Mouse (Mus musculus) midbrain, embryonic 12.5 days (tissue): ENCODE data around the gene Tomm6. TPM values are rescaled to one million over a fixed set of nuclear protein-coding genes. Genes with fewer than 3 reads are reported as not detected.

Experiments used
- ATAC-seq: fragments of 200-750 bp; cut with Nextera tagmentation; 2 replicates; pipeline ENCODE4 v1.8.0; 2017; ENCODE audit warnings: low read depth, moderate TSS enrichment, moderate library complexity; ENCODE audit not compliant: low FRiP score
- H3K27ac ChIP-seq: fragments of 300-500 bp; sonication (generic); replicated peaks from 2 replicates; pipeline ENCODE4 v1.5.1; 2016; ENCODE audit warnings: mild to moderate bottlenecking
- H3K27me3 ChIP-seq: fragments of 300-500 bp; sonication (generic); 2 replicates; pipeline ENCODE4 v1.6.1; 2016; ENCODE audit warnings: mild to moderate bottlenecking
- H3K36me3 ChIP-seq: fragments of 300-500 bp; sonication (generic); 2 replicates; pipeline ENCODE4 v1.6.1; 2016
- H3K4me1 ChIP-seq: fragments of 300-500 bp; sonication (generic); 2 replicates; pipeline ENCODE4 v1.6.1; 2016
- H3K4me2 ChIP-seq: fragments of 300-500 bp; sonication (generic); replicated peaks from 2 replicates; pipeline ENCODE4 v1.6.1; 2016; ENCODE audit warnings: mild to moderate bottlenecking, moderate library complexity
- H3K4me3 ChIP-seq: fragments of 300-500 bp; sonication (generic); 2 replicates; pipeline ENCODE4 v1.5.1; 2016; ENCODE audit warnings: mild to moderate bottlenecking
- H3K9ac ChIP-seq: fragments of 300-500 bp; sonication (generic); replicated peaks from 2 replicates; pipeline ENCODE4 v1.6.1; 2016; ENCODE audit warnings: mild to moderate bottlenecking, moderate library complexity
- H3K9me3 ChIP-seq: fragments of 300-500 bp; sonication (generic); 2 replicates; pipeline ENCODE4 v1.6.1; 2016; ENCODE audit warnings: mild to moderate bottlenecking
- WGBS: fragments of 180-500 bp; shearing (Covaris S2); methylation state at CpG from one replicate; pipeline ENCODE4 v1.1.7; 2016; 5-methylcytosine and 5-hydroxymethylcytosine counted together
- polyA plus RNA-seq: library from polyadenylated mRNA; unstranded; fragments of >200 nt; fragmentation: Nextera tagmentation; extraction: Ambion mirVana; gene quantifications from 2 replicates; pipeline ENCODE4 v1.2.1, GENCODE M21; 2016

Gene Tomm6
- polyA plus RNA-seq, 1 experiment from 2014 or later, result 337 TPM

DNA sequence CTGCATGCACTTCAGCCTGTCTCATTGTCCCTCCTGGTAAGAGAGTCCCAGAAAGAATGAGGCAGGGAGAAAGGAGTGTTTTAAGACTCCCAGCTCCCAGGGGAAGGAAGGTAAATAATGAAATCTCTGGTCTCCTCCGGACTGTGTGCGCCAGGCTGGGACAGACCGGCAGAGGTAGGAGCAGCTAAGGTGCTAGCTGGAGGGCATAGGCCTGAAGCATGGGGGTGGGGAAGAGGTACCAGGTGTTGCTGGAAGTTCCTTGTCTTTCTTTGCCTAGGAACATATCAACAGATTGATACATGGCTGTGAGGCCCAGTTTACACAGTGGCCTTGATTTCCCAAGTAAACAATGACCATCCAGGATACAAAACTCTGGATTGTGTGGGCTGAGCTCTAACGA is 20.8 kb upstream of the Tomm6 start:
- Histone ChIP-seq H3K27me3 (no peaks in the 10 kb centered on the region), H3K4me2 (no peak overlapping the region), H3K36me3 (0 out of 2 replicates have a peak, but pooled peaks cover 5% of the 10 kb centered on the region), H3K9ac (no peak overlapping the region), H3K9me3 (no peaks in the 10 kb centered on the region), H3K4me3 (no peak overlapping the region), H3K27ac (no peak overlapping the region), H3K4me1 (no peaks in the 10 kb centered on the region)
- WGBS, result 81% methylated on average over 4 of the region's 4 CpGs
- no peak for ATAC-seq

- Histone ChIP-seq H3K9ac (no peak overlapping the region), H3K36me3 (peaks cover 14% of the 10 kb centered on the region; the same call in 1 of the 2 replicates), H3K4me1 (0 out of 2 replicates have a peak, but pooled peaks cover 3% of the 10 kb centered on the region), H3K27ac (no peak overlapping the region), H3K27me3 (peaks cover 8% of the 10 kb centered on the region), H3K9me3 (no peaks in the 10 kb centered on the region), H3K4me3 (no peak overlapping the region), H3K4me2 (no peak overlapping the region)
- ATAC-seq, result no peak
- 88% methylated on average over 3 of the region's 3 CpGs for WGBS
Observed at GRCm38 (mm10) chr17:47707961-47708360, 19.8 kb upstream of the Tomm6 start.

GRCm38 (mm10) chr17:47706196-47706595 is 18.0 kb upstream of the Tomm6 start:
- Histone ChIP-seq H3K4me2 (no peak overlapping the region), H3K27me3 (peaks cover 18% of the 10 kb centered on the region), H3K9me3 (no peaks in the 10 kb centered on the region), H3K27ac (no peak overlapping the region), H3K4me3 (no peak overlapping the region), H3K4me1 (0 out of 2 replicates have a peak, but pooled peaks cover 3% of the 10 kb centered on the region), H3K36me3 (peaks cover 29% of the 10 kb centered on the region), H3K9ac (no peak overlapping the region)
- ATAC-seq, result no peak
- WGBS, result 80% methylated on average over 1 of the region's 1 CpGs

- Histone ChIP-seq H3K27ac (no peak overlapping the region), H3K9ac (no peak overlapping the region), H3K4me1 (0 out of 2 replicates have a peak, but pooled peaks cover 3% of the 10 kb centered on the region), H3K27me3 (peaks cover 18% of the 10 kb centered on the region), H3K4me2 (no peak overlapping the region), H3K4me3 (no peak overlapping the region), H3K36me3 (peaks cover 40% of the 10 kb centered on the region), H3K9me3 (no peaks in the 10 kb centered on the region)
- no peak for ATAC-seq
- 84% methylated on average over 4 of the region's 4 CpGs for WGBS
Observed at GRCm38 (mm10) chr17:47704692-47705091, 16.5 kb upstream of the Tomm6 start.

GRCm38 (mm10) chr17:47703556-47703955 is 15.4 kb upstream of the Tomm6 start:
- no peak for ATAC-seq
- H3K4me1 ChIP-seq, result 0 out of 2 replicates have a peak, but pooled peaks cover 3% of the 10 kb centered on the region
- no peaks in the 10 kb centered on the region for H3K9me3 ChIP-seq
- H3K4me2 ChIP-seq, result no peak overlapping the region
- peaks cover 44% of the 10 kb centered on the region for H3K36me3 ChIP-seq
- peaks cover 18% of the 10 kb centered on the region for H3K27me3 ChIP-seq
- no peak overlapping the region for H3K27ac ChIP-seq
- WGBS, result 29% methylated on average over 20 of the region's 20 CpGs
- 0 out of 2 replicates have a peak overlapping the region, but pooled peaks have one; percentile 12 for H3K9ac ChIP-seq
- no peak overlapping the region for H3K4me3 ChIP-seq

DNA sequence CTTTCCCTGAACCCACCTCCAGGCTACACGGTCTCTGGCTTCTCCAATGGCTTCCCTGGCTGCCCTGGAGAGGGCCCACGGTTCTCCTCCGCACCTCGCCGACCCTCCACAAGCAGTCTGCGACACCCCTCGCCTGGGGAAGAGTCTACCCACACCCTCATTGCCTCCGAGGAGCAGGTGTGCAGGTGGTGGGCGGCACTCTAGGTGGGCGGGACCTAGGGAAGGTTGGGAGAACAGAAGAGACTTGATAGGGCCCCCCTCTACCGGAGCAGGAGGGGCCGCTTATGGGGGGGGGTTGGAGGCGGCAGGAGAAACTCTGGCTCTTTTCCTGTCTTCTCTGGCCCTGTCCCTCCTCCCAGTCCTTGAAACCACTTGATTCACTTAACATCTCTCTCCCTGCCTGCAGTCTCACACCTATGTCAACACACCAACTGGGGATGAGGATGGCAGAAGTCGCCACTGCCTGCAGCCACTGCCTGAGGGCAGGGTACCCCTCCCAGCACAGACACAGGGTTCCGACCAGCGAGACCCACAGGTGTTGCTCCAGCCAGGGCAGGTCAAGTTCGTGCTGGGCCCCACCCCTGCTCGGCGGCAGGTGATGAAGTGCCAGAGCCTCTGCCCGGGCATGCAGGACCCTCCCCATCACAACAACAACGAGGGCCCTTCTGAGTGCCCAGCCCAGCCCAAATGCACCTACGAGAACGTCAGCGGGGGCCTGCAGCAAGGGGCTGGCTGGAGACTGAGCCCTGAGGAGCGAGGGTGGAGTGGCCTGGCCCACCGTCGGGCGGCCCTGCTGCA is 14.6 kb upstream of the Tomm6 start:
- WGBS, result 53% methylated on average over 28 of the region's 28 CpGs
- H3K36me3 ChIP-seq, result peaks cover 49% of the 10 kb centered on the region
- H3K27me3 ChIP-seq, result peaks cover 18% of the 10 kb centered on the region
- no peak overlapping the region for H3K4me2 ChIP-seq
- H3K9ac ChIP-seq, result no peak overlapping the region
- H3K4me1 ChIP-seq, result 0 out of 2 replicates have a peak, but pooled peaks cover 3% of the 10 kb centered on the region
- no peak overlapping the region for H3K4me3 ChIP-seq
- ATAC-seq, result peak; percentile 30; the same call in 1 of the 2 replicates
- H3K27ac ChIP-seq, result no peak overlapping the region
- no peaks in the 10 kb centered on the region for H3K9me3 ChIP-seq

DNA sequence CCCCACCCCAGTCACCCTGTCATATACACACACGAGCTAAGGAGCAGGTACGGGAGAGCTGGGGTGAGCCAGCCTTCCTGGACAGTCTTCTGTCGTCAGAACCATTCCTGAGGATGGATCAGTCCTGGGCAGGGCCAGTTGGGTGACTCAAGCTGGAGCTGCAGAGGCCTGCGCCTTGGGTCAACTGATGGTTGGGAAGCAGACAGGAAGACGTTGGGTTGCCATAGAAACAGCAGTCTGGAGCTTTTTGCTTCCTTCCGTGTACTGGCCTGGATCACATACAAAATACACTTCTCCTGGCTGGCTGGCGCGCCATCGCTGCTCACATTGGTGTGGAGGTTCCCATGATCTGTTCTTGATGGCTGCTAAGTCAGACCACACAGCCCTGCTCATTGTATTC is 13.6 kb upstream of the Tomm6 start:
- no peaks in the 10 kb centered on the region for H3K9me3 ChIP-seq
- no peak for ATAC-seq
- H3K4me2 ChIP-seq, result no peak overlapping the region
- H3K36me3 ChIP-seq, result peaks cover 51% of the 10 kb centered on the region
- H3K4me3 ChIP-seq, result no peak overlapping the region
- H3K27me3 ChIP-seq, result peaks cover 18% of the 10 kb centered on the region
- no peak overlapping the region for H3K27ac ChIP-seq
- WGBS, result 81% methylated on average over 9 of the region's 9 CpGs
- H3K9ac ChIP-seq, result no peak overlapping the region
- H3K4me1 ChIP-seq, result 0 out of 2 replicates have a peak, but pooled peaks cover 3% of the 10 kb centered on the region

GRCm38 (mm10) chr17:47699055-47699454 is 10.9 kb upstream of the Tomm6 start:
- WGBS, result 72% methylated on average over 2 of the region's 2 CpGs
- no peak overlapping the region for H3K9ac ChIP-seq
- no peak overlapping the region for H3K4me3 ChIP-seq
- no peak overlapping the region for H3K27ac ChIP-seq
- no peak for ATAC-seq
- H3K9me3 ChIP-seq, result no peaks in the 10 kb centered on the region
- H3K27me3 ChIP-seq, result peaks cover 18% of the 10 kb centered on the region
- H3K4me1 ChIP-seq, result peaks cover 14% of the 10 kb centered on the region
- no peak overlapping the region for H3K4me2 ChIP-seq
- peaks cover 46% of the 10 kb centered on the region for H3K36me3 ChIP-seq

- H3K27me3 ChIP-seq, result peaks cover 18% of the 10 kb centered on the region
- peaks cover 15% of the 10 kb centered on the region for H3K4me1 ChIP-seq
- 83% methylated on average over 10 of the region's 10 CpGs for WGBS
- H3K9ac ChIP-seq, result no peak overlapping the region
- H3K4me2 ChIP-seq, result no peak overlapping the region
- peaks cover 39% of the 10 kb centered on the region for H3K36me3 ChIP-seq
- no peak overlapping the region for H3K4me3 ChIP-seq
- no peaks in the 10 kb centered on the region for H3K9me3 ChIP-seq
- H3K27ac ChIP-seq, result no peak overlapping the region
- no peak for ATAC-seq
Observed at GRCm38 (mm10) chr17:47698156-47698555, 10.0 kb upstream of the Tomm6 start.

- peak; percentile 17; the same call in 1 of the 2 replicates for ATAC-seq
- H3K9ac ChIP-seq, result peak overlapping the region; percentile 86
- WGBS, result under 1% methylated on average over 23 of the region's 23 CpGs
Observed at GRCm38 (mm10) chr17:47695337-47695710, 7.1 kb upstream of the Tomm6 start.

DNA sequence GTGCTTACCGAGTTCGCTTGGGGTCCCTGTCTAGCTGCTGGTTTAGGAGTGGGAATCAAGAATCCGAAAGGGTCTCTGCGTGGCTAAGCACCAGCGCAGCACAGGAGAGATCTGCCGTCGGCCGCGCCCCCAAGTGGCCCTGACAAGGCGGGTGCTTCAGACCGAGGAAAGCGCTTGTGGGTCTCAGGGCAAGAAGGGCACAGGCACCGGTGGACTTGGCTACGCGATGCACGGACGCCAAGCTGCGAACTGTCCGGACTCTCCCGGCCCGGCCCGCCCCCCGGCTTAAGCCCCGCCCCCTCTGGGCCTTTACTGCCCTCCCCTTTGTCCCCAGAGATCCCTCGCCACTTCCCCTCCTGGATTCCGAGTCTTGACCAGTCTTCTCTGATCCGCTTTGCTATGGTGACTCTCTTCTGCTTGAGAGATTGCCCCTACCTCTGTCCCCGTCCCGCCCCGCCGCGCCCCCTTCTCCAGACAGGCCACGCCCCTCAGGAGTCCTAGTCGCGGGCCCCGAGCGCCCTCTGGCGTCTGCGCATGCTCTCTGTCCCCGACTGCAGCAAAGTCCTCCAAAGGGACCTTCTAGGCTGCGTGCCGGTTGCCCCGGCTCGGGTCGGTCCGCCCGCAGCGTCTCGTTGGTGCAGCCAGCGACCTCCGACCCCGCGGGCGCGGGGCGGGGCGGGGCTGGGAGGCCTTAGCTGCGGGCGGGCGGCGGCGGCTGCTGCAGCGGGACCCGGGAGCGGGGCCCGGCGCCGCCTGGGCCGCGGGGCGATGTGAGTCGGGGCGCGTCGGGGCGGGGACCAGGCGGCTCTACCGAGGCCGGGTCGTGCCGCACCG is 6.5 kb upstream of the Tomm6 start, which contains the start of gene Prickle4:
TSS of gene Prickle4 (minus strand) at position 234 of the 834 bp plus-strand sequence.
- under 1% methylated on average over 80 of the region's 82 CpGs for WGBS
- H3K36me3 ChIP-seq, result 0 out of 2 replicates have a peak, but pooled peaks cover 11% of the 10 kb centered on the region
- H3K27ac ChIP-seq, result peak within 1 kb of the TSS; percentile 75
- peak within 1 kb of the TSS; percentile 73 for H3K4me3 ChIP-seq
- ATAC-seq, result peak; percentile 94
- peaks cover 19% of the 10 kb centered on the region for H3K4me1 ChIP-seq
- H3K9ac ChIP-seq, result peak within 1 kb of the TSS; percentile 86
- peaks cover 21% of the 10 kb centered on the region for H3K27me3 ChIP-seq
- H3K4me2 ChIP-seq, result peak within 1 kb of the TSS; percentile 78
- no peaks in the 10 kb centered on the region for H3K9me3 ChIP-seq

More at GRCm38 (mm10) chr17:47695337-47695710, 7.1 kb upstream of the Tomm6 start:
- peak overlapping the region; percentile 75 for H3K27ac ChIP-seq
- H3K9me3 ChIP-seq, result no peaks in the 10 kb centered on the region
- peaks cover 15% of the 10 kb centered on the region for H3K4me1 ChIP-seq
- H3K4me2 ChIP-seq, result peak overlapping the region; percentile 78
- peaks cover 16% of the 10 kb centered on the region for H3K27me3 ChIP-seq
- 0 out of 2 replicates have a peak, but pooled peaks cover 14% of the 10 kb centered on the region for H3K36me3 ChIP-seq
- H3K4me3 ChIP-seq, result peak overlapping the region; percentile 73

- Histone ChIP-seq H3K4me1 (peaks cover 23% of the 10 kb centered on the region), H3K36me3 (0 out of 2 replicates have a peak, but pooled peaks cover 10% of the 10 kb centered on the region), H3K9me3 (no peaks in the 10 kb centered on the region), H3K4me3 (peak within 1 kb of the TSS; percentile 73), H3K9ac (peak within 1 kb of the TSS; percentile 86), H3K4me2 (peak within 1 kb of the TSS; percentile 78), H3K27me3 (peaks cover 22% of the 10 kb centered on the region), H3K27ac (peak within 1 kb of the TSS; percentile 75)
- 0% methylated on average over 3 of the region's 3 CpGs for WGBS
- ATAC-seq, result no peak
Observed at GRCm38 (mm10) chr17:47694442-47694502, 6.1 kb upstream of the Tomm6 start, which contains the start of gene Gm21981. TSS of gene Gm21981 (minus strand) at chr17:47694455.
